Mouse (Mus musculus): ENCODE data around the gene Cited4. TPM values are rescaled to one million over a fixed set of nuclear protein-coding genes. Genes with fewer than 3 reads are reported as not detected.

The Cited4 gene
- 30.8 TPM for polyA plus RNA-seq (2014; fragmentation: Illumina TruSeq; extraction: RNeasy Lipid Tissue Mini Kit (QIAGEN cat#74804); ENCODE audit: low read depth, low replicate concordance)

GRCm38 (mm10) chr4:120666358-120667024, at the start of gene Cited4:
Gene Cited4, plus strand, starts transcription at chr4:120666572.

Other genes with a start within 250 kb of the Cited4 start
- gene Slfnl1, start 134.3 kb upstream of the Cited4 start, polyA plus RNA-seq (2014; fragmentation: Illumina TruSeq; extraction: RNeasy Lipid Tissue Mini Kit (QIAGEN cat#74804); ENCODE audit: low read depth, low replicate concordance), result not detected
- 43.5 TPM for gene Ctps, start 96.3 kb upstream of the Cited4 start, polyA plus RNA-seq (2014; fragmentation: Illumina TruSeq; extraction: RNeasy Lipid Tissue Mini Kit (QIAGEN cat#74804); ENCODE audit: low read depth, low replicate concordance)
- gene Gm8439, start 77.8 kb upstream of the Cited4 start, polyA plus RNA-seq (2014; fragmentation: Illumina TruSeq; extraction: RNeasy Lipid Tissue Mini Kit (QIAGEN cat#74804); ENCODE audit: low read depth, low replicate concordance), result not detected
- gene Kcnq4, start 82.0 kb downstream of the Cited4 start, polyA plus RNA-seq (2014; fragmentation: Illumina TruSeq; extraction: RNeasy Lipid Tissue Mini Kit (QIAGEN cat#74804); ENCODE audit: low read depth, low replicate concordance), result 3.9 TPM
- gene Nfyc, start 165.0 kb downstream of the Cited4 start, polyA plus RNA-seq (2014; fragmentation: Illumina TruSeq; extraction: RNeasy Lipid Tissue Mini Kit (QIAGEN cat#74804); ENCODE audit: low read depth, low replicate concordance), result 70.0 TPM
- gene Rims3, start 188.2 kb downstream of the Cited4 start, polyA plus RNA-seq (2014; fragmentation: Illumina TruSeq; extraction: RNeasy Lipid Tissue Mini Kit (QIAGEN cat#74804); ENCODE audit: low read depth, low replicate concordance), result 0.16 TPM

Data from heart, adult 10 weeks (tissue).